Mouse (Mus musculus) ovary, postnatal 36 days (tissue): ENCODE data around the gene Olfr933.

ENCODE experiments used
- DNase-seq: peaks from one replicate; pipeline ENCODE4 v3.0.0; 2022; ENCODE audit warnings: low spot score, mixed read lengths

The Olfr933 gene

GRCm38 (mm10) chr9:38972013-38972412, at the start of gene Olfr933:
Olfr933 (plus strand) TSS chr9:38972313.
- no peak for DNase-seq

DNA sequence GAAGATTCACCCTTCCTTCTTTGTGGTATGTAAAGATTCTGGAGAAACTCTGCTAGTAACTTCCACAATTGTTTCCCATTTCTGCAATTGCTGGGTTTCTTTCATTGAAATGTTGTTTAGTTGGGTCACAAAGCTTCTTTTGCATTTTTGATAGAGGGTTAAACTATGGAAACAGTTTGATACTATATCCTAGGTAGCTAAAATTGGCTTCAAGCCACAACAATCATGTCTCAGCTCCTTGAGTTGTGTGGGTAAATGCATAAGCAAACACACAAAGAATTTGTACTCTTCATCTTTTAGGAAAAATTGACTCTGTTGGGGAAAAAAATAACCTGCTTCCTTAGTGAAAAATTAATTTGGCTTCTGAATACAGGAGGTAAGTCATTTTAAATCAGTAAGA, 42.6 kb upstream of the Olfr933 start, which contains the start of gene Olfr930:
Olfr930 (plus strand) TSS at position 301 of the 400 bp plus-strand sequence.
- DNase-seq = no peak

DNA sequence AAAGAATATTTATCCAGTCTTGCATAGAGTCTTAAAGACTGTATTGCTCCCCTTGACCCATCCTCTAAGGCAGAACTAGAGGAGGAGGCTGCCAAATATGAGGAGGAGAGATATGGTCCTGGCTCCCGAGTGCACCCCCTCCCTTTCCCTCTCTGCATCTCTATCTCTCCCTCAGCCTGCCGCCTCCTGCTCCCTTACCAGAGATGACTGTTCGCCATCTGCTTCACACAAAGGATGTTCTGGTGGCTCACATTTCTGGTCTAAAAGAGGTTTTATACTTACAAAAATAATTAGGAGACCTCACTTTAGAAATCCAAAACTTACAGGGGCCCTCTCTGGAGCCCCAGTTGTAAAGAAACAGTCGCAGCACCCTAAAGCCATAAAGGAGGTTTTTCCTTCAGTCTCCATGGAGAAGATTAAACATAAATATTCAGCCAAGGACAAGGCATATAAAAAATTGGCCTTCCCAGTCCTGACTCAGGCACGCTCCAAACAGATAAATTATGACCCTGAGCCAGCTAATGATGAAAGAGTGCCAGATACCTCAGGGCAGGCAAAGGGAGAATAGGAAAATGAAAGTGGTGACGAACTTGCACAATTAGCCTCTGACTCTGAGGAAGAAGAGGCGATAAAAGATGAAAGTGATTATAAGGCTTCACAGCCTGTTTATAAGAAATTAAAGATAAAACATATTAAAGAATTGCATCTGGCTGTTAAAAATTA, 18.6 kb upstream of the Olfr933 start:
- no peak for DNase-seq

- DNase-seq = no peak
Observed at GRCm38 (mm10) chr9:38954124-38954416, 18.0 kb upstream of the Olfr933 start.

GRCm38 (mm10) chr9:38988215-38988614, 16.1 kb downstream of the Olfr933 start, which contains the start of gene Olfr934:
Olfr934 (minus strand) TSS chr9:38988315.
- DNase-seq = no peak

DNA sequence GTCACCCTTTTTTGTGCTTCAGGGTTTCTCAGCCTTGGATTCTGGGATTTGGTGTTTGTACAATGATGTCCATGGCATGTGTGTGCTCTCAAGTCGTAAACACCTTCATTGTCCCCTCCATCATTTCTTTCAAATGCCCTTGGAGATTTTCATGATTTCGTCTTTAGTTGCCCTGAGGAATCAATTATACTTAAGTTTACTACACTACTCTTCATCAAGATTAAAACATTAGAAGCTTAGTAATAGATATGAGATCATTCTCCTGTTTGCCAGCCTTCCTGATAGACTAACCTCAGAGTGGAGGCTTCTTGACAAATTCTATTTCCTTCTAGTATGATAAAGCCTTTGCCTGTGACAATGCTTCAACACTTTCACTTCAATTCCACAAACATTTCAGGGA, 27.5 kb downstream of the Olfr933 start, which contains the start of gene Olfr935:
Olfr935 (minus strand) TSS at position 101 of the 400 bp plus-strand sequence.
- DNase-seq = no peak

DNA sequence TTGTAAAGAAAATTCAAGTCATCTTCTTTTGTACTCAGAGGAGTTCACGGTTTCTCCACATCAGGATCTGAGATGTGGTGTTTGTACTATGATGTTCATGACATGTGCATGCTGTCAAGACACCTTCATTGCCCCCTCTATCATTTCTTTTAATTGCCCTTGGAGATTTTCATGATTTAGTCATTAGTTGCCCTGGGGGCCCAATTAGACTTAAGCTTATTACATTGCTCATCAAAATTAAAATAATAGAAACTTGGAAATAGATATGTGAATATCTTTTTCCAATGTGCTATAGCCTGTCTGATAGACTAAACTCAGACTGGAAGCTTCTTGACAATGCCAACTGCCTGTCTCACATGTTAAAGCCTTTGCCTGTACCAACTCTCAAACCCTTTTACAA, 51.2 kb downstream of the Olfr933 start, which contains the start of gene Olfr146:
Olfr146 (minus strand) TSS at position 101 of the 400 bp plus-strand sequence.
- DNase-seq = no peak
